Mouse (Mus musculus) heart, adult 2 months (tissue): ENCODE data around the gene H2-Eb2.

Experiments used
- CTCF ChIP-seq: fragments of 200-600 bp; IDR thresholded peaks from 2 replicates; pipeline ENCODE4 v1.8.1; 2022; ENCODE audit warnings: antibody characterized with exemption, mild to moderate bottlenecking, moderate library complexity
- POLR2A ChIP-seq: fragments of 200-500 bp; IDR thresholded peaks from 2 replicates; pipeline ENCODE4 v1.6.1; 2011; ENCODE audit warnings: mild to moderate bottlenecking, low read depth, low read length, control low read depth; ENCODE audit not compliant: insufficient read depth

DNA sequence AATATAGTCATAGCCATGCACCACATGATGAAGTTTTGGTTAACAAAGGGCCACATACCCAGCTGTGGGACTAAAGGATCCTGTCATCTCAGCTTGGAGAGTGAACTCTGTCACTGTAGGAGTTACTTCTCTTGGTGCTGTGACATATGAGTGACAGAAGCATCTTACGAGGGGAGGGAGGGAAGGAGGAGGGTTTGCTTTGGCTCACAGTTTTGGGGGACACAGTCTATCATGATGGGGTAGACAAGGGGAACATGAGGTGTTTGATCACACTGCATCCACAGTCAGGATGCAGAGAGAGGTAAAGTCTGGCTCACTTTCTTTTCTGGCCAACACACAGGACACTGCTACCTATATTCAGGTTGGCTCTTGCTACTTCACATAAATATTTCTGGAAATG lies 43.6 kb upstream of the H2-Eb2 start:
- TF ChIP-seq CTCF = no peak
- TF ChIP-seq POLR2A = no peak
